Mouse (Mus musculus) stomach, postnatal 0 days (tissue): ENCODE results near the gene Olfr922. TPM values are rescaled to one million over a fixed set of nuclear protein-coding genes. Genes with fewer than 3 reads are reported as not detected.

Source experiments
- ATAC-seq: fragments of 200-750 bp; cut with Nextera tagmentation; 2 replicates; pipeline ENCODE4 v1.8.0; 2017; ENCODE audit not compliant: low FRiP score, low TSS enrichment
- DNase-seq: peaks from one replicate; pipeline ENCODE4 v3.0.0-alpha.2; 2016; ENCODE audit warnings: low spot score
- H3K27ac ChIP-seq: fragments of 300-500 bp; sonication (generic); replicated peaks from 2 replicates; pipeline ENCODE4 v1.5.1; 2014; ENCODE audit warnings: mild to moderate bottlenecking, control low read depth
- H3K27me3 ChIP-seq: fragments of 300-500 bp; sonication (generic); 2 replicates; pipeline ENCODE4 v1.6.1; 2014; ENCODE audit warnings: low read length; ENCODE audit not compliant: control insufficient read depth, insufficient read depth
- H3K36me3 ChIP-seq: fragments of 300-500 bp; sonication (generic); 2 replicates; pipeline ENCODE4 v1.6.1; 2014; ENCODE audit warnings: low read length, mixed read lengths; ENCODE audit not compliant: control insufficient read depth, insufficient read depth
- H3K4me1 ChIP-seq: fragments of 300-500 bp; sonication (generic); replicated peaks from 2 replicates; pipeline ENCODE4 v1.6.1; 2014; ENCODE audit warnings: antibody characterized with exemption; ENCODE audit not compliant: control insufficient read depth, insufficient read depth
- H3K4me2 ChIP-seq: fragments of 300-500 bp; sonication (generic); replicated peaks from 2 replicates; pipeline ENCODE4 v1.6.1; 2014; ENCODE audit warnings: low read depth, mild to moderate bottlenecking, control low read depth, moderate library complexity
- H3K4me3 ChIP-seq: fragments of 300-500 bp; sonication (generic); 2 replicates; pipeline ENCODE4 v1.5.1; 2014; ENCODE audit warnings: low read depth, low read length, control low read depth
- H3K9ac ChIP-seq: fragments of 300-500 bp; sonication (generic); 2 replicates; pipeline ENCODE4 v1.6.1; 2014; ENCODE audit warnings: mild to moderate bottlenecking, low read length, control low read depth, mixed read lengths
- H3K9me3 ChIP-seq: fragments of 300-500 bp; sonication (generic); 2 replicates; pipeline ENCODE4 v1.6.1; 2016; ENCODE audit warnings: low read length; ENCODE audit not compliant: control insufficient read depth
- CTCF ChIP-seq: IDR thresholded peaks from 2 replicates; pipeline ENCODE4 v1.5.1; 2016; ENCODE audit warnings: antibody characterized with exemption, low read depth, mild to moderate bottlenecking, moderate library complexity
- EP300 ChIP-seq: optimal IDR thresholded peaks from 2 replicates; pipeline ENCODE3; 2016; ENCODE audit warnings: antibody characterized with exemption
- WGBS: fragments of 180-500 bp; shearing (Covaris S2); extraction: QIAGEN DNeasy Blood & Tissue Kit; methylation state at CpG from one replicate; pipeline ENCODE4 v1.1.7; 2014; 5-methylcytosine and 5-hydroxymethylcytosine counted together
- polyA plus RNA-seq: library from polyadenylated mRNA; unstranded; fragments of >200 nt; fragmentation: Nextera tagmentation; extraction: Ambion mirVana; gene quantifications from 2 replicates; pipeline ENCODE4 v1.2.1, GENCODE M21; 2015

Gene Olfr922
- polyA plus RNA-seq, 1 experiment from 2014 or later = not detected

- no peak overlapping the region for H3K4me3 ChIP-seq
- no peak overlapping the region for H3K9ac ChIP-seq
- ATAC-seq (no peak), DNase-seq (no peak)
- H3K4me1 ChIP-seq = no peaks in the 10 kb centered on the region
- H3K9me3 ChIP-seq = no peaks in the 10 kb centered on the region
- no peaks in the 10 kb centered on the region for H3K36me3 ChIP-seq
- 67% methylated on average over 2 of the region's 2 CpGs for WGBS
- no peaks in the 10 kb centered on the region for H3K27me3 ChIP-seq
- H3K4me2 ChIP-seq = no peak overlapping the region
- H3K27ac ChIP-seq = no peak overlapping the region
- no peak for TF ChIP-seq EP300
- TF ChIP-seq CTCF = no peak
Observed at GRCm38 (mm10) chr9:38833027-38833426, 18.6 kb downstream of the Olfr922 start.

- Histone ChIP-seq H3K9me3 (no peaks in the 10 kb centered on the region), H3K36me3 (no peaks in the 10 kb centered on the region), H3K4me2 (no peak within 1 kb of the TSS), H3K4me3 (no peak within 1 kb of the TSS), H3K27ac (no peak within 1 kb of the TSS), H3K9ac (no peak within 1 kb of the TSS), H3K4me1 (no peaks in the 10 kb centered on the region), H3K27me3 (no peaks in the 10 kb centered on the region)
- ATAC-seq (no peak), DNase-seq (no peak)
- 85% methylated on average over 1 of the region's 1 CpGs for WGBS
- TF ChIP-seq CTCF (no peak), EP300 (no peak)
Observed at GRCm38 (mm10) chr9:38844149-38844548, 29.7 kb downstream of the Olfr922 start, which contains the start of gene Olfr924. Gene Olfr924, plus strand, starts transcription at chr9:38844449.

GRCm38 (mm10) chr9:38854760-38855159 is 40.3 kb downstream of the Olfr922 start, which contains the start of gene Olfr26:
Gene Olfr26, plus strand, starts transcription at chr9:38855060.
- Histone ChIP-seq H3K4me1 (no peaks in the 10 kb centered on the region), H3K27me3 (no peaks in the 10 kb centered on the region), H3K4me3 (no peak within 1 kb of the TSS), H3K9ac (no peak within 1 kb of the TSS), H3K27ac (no peak within 1 kb of the TSS), H3K4me2 (no peak within 1 kb of the TSS), H3K36me3 (no peaks in the 10 kb centered on the region), H3K9me3 (no peaks in the 10 kb centered on the region)
- ATAC-seq (no peak), DNase-seq (no peak)
- TF ChIP-seq EP300 (no peak), CTCF (no peak)

Other genes starting within 250 kb of the Olfr922 start
- 0.01 TPM in 1 of 2 replicates, not detected in the other for gene Olfr912, start 234.4 kb upstream of the Olfr922 start, polyA plus RNA-seq
- gene Olfr913, start 221.9 kb upstream of the Olfr922 start, polyA plus RNA-seq = 0.04 TPM in 1 of 2 replicates, not detected in the other
- gene Olfr914, start 209.5 kb upstream of the Olfr922 start, polyA plus RNA-seq = not detected in 2 replicates
- gene Olfr916, start 154.7 kb upstream of the Olfr922 start, polyA plus RNA-seq = 0.02 TPM in 1 of 2 replicates, not detected in the other
- gene Olfr917, start 148.8 kb upstream of the Olfr922 start, polyA plus RNA-seq = not detected in 2 replicates
- gene Olfr918, start 140.0 kb upstream of the Olfr922 start, polyA plus RNA-seq = not detected in 2 replicates
- gene Olfr919, start 110.9 kb upstream of the Olfr922 start, polyA plus RNA-seq = not detected in 2 replicates
- 17.1 and 18.2 TPM in 2 replicates for gene Vwa5a, start 96.3 kb upstream of the Olfr922 start, polyA plus RNA-seq
- gene Olfr920, start 62.3 kb upstream of the Olfr922 start, polyA plus RNA-seq = 0.06 and 0.11 TPM in 2 replicates
- not detected in 2 replicates for gene Olfr921, start 41.5 kb upstream of the Olfr922 start, polyA plus RNA-seq
- not detected in 2 replicates for gene Olfr923, start 11.9 kb downstream of the Olfr922 start, polyA plus RNA-seq
- not detected in 2 replicates for gene Olfr924, start 29.8 kb downstream of the Olfr922 start, polyA plus RNA-seq
- not detected in 2 replicates for gene Olfr26, start 40.4 kb downstream of the Olfr922 start, polyA plus RNA-seq
- not detected in 2 replicates for gene Olfr926, start 62.5 kb downstream of the Olfr922 start, polyA plus RNA-seq
- gene Olfr930, start 115.2 kb downstream of the Olfr922 start, polyA plus RNA-seq = not detected in 2 replicates
- gene Olfr933, start 157.7 kb downstream of the Olfr922 start, polyA plus RNA-seq = not detected in 2 replicates
- gene Olfr934, start 173.7 kb downstream of the Olfr922 start, polyA plus RNA-seq = not detected in 2 replicates
- not detected in 2 replicates for gene Olfr935, start 185.1 kb downstream of the Olfr922 start, polyA plus RNA-seq
- not detected in 2 replicates for gene Olfr146, start 208.8 kb downstream of the Olfr922 start, polyA plus RNA-seq